Comparison of ENCODE assay signal across 8 mouse cellular contexts in the genomic region with DNA sequence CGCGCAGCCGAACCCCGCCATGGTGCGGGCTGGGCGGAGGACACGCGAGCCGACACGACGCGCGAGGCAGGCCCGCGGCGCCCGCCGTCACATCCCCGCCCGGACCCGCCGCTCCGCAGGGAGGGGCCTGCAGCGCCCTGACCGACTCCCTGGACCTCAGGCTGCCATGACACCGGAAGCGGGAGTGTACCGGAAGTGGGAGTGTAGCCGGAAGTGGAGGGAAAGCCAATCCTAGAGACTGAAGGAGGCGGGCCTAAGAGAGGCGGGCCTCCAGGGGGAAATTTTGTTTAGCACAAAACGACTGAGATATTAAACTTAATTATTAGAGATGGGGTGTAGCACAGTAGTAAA. TPM values are rescaled to one million over a fixed set of nuclear protein-coding genes. Genes with fewer than 3 reads are reported as not detected.
A peak's percentile ranks its signal among the peaks of the same experiment; 100 is the strongest.
DNase-seq lines count a peak whose midpoint lies in the region; ATAC-seq lines count a peak whose summit lies in the region.

No protein-coding gene starts in this region.

- no peaks in the 10 kb centered on the region for H3K4me1 ChIP-seq in forebrain, embryonic 11.5 days (replicated peaks; ENCODE audit: control insufficient read depth, insufficient read depth, low read length)
- H3K4me1 ChIP-seq in heart, embryonic 15.5 days (replicated peaks), result peaks cover 4% of the 10 kb centered on the region; the same call in 1 of the 2 replicates
- H3K4me1 ChIP-seq in liver, embryonic 12.5 days, result 0 out of 2 replicates have a peak, but pooled peaks cover 7% of the 10 kb centered on the region

- peak overlapping the region; percentile 75 for H3K4me2 ChIP-seq in forebrain, embryonic 11.5 days (ENCODE audit: low read depth, low read length, severe bottlenecking)
- peak overlapping the region; percentile 67 for H3K4me2 ChIP-seq in heart, embryonic 15.5 days
- H3K4me2 ChIP-seq in liver, embryonic 12.5 days, result peak overlapping the region; percentile 67

- peak overlapping the region; percentile 75 for H3K4me3 ChIP-seq in forebrain, embryonic 11.5 days (ENCODE audit: low read depth, low read length)
- peak overlapping the region; percentile 75 for H3K4me3 ChIP-seq in heart, embryonic 15.5 days
- peak overlapping the region; percentile 64 for H3K4me3 ChIP-seq in liver, embryonic 12.5 days

- peak; percentile 53 for DNase-seq in c-Kit-positive CD71-positive TER-119-positive erythroid progenitor cells, embryonic 14.5 days (ENCODE audit: low spot score)
- peak; percentile 88 for DNase-seq in forebrain, embryonic 11.5 days (ENCODE audit: low spot score)
- DNase-seq in kidney, postnatal 14 days, result peak; percentile 86
- DNase-seq in naive thymus-derived CD4-positive, alpha-beta T cell, adult 2 months (ENCODE audit: low read depth), result peak; percentile 82
- DNase-seq in splenic B cell, adult 2 months (ENCODE audit: low read depth, low spot score), result peak; percentile 84

- H3K9me3 ChIP-seq in forebrain, embryonic 11.5 days (ENCODE audit: control insufficient read depth, low read length), result no peaks in the 10 kb centered on the region
- no peaks in the 10 kb centered on the region for H3K9me3 ChIP-seq in heart, embryonic 15.5 days (replicated peaks)
- 0 out of 2 replicates have a peak, but pooled peaks cover 4% of the 10 kb centered on the region for H3K9me3 ChIP-seq in liver, embryonic 12.5 days (replicated peaks)

- peak; percentile 99 for ATAC-seq in CD4-positive, CD25-positive, alpha-beta regulatory T cell, adult 4 months
- ATAC-seq in forebrain, embryonic 11.5 days (replicated peaks; ENCODE audit: low FRiP score), result peak; percentile 99
- peak; percentile 93 for ATAC-seq in heart, embryonic 15.5 days (replicated peaks; ENCODE audit: insufficient number of reproducible peaks, insufficient read depth, low FRiP score, low read depth)
- ATAC-seq in liver, embryonic 12.5 days, result peak; percentile 83

- no peaks in the 10 kb centered on the region for H3K36me3 ChIP-seq in forebrain, embryonic 11.5 days (ENCODE audit: control insufficient read depth, insufficient read depth, low read length)
- no peaks in the 10 kb centered on the region for H3K36me3 ChIP-seq in heart, embryonic 15.5 days
- H3K36me3 ChIP-seq in liver, embryonic 12.5 days, result no peaks in the 10 kb centered on the region
- H3K36me3 ChIP-seq in splenic B cell, adult 2 months (ENCODE audit: control insufficient read depth, insufficient read depth, low read length, poor library complexity, severe bottlenecking), result no peaks in the 10 kb centered on the region

- H3K9ac ChIP-seq in forebrain, embryonic 11.5 days (ENCODE audit: low read length), result peak overlapping the region; percentile 80
- peak overlapping the region; percentile 79 for H3K9ac ChIP-seq in heart, embryonic 15.5 days
- peak overlapping the region; percentile 70 for H3K9ac ChIP-seq in liver, embryonic 12.5 days

- H3K27me3 ChIP-seq in forebrain, embryonic 11.5 days (ENCODE audit: control insufficient read depth, insufficient read depth, low read length), result no peaks in the 10 kb centered on the region
- peaks cover 3% of the 10 kb centered on the region; the same call in 1 of the 2 replicates for H3K27me3 ChIP-seq in heart, embryonic 15.5 days
- peaks cover 8% of the 10 kb centered on the region; the same call in 1 of the 2 replicates for H3K27me3 ChIP-seq in liver, embryonic 12.5 days (replicated peaks)
- H3K27me3 ChIP-seq in splenic B cell, adult 2 months (ENCODE audit: control insufficient read depth, insufficient read depth, low read length, poor library complexity, severe bottlenecking), result no peaks in the 10 kb centered on the region

- 4% methylated on average over 32 of the region's 32 CpGs for WGBS in forebrain, embryonic 11.5 days
- 2% methylated on average over 32 of the region's 32 CpGs for WGBS in heart, embryonic 15.5 days
- 21% methylated on average over 31 of the region's 32 CpGs for WGBS in liver, embryonic 12.5 days (ENCODE audit: insufficient replicate concordance)

- no peak overlapping the region for H3K27ac ChIP-seq in forebrain, embryonic 11.5 days (ENCODE audit: low read depth, low read length)
- H3K27ac ChIP-seq in heart, embryonic 15.5 days, result peak overlapping the region; percentile 54; the same call in 1 of the 2 replicates
- no peak overlapping the region for H3K27ac ChIP-seq in liver, embryonic 12.5 days

RNA-seq across cellular contexts. Expression of gene Sh2d1b1, which starts 21.6 kb away (rescaled TPM):
- not detected for polyA plus RNA-seq in CD4-positive, CD25-positive, alpha-beta regulatory T cell, adult 4 months (2017; shearing (Covaris generic))
- not detected in 2 replicates for polyA plus RNA-seq in forebrain, embryonic 11.5 days (2014; fragmentation: Nextera tagmentation; extraction: Ambion mirVana)
- 0.19 and 0.24 TPM in 2 replicates for polyA plus RNA-seq in heart, embryonic 15.5 days (2015; fragmentation: Nextera tagmentation; extraction: Ambion mirVana)
- polyA plus RNA-seq in liver, embryonic 12.5 days (2016; fragmentation: Nextera tagmentation; extraction: Ambion mirVana), result 0.13 and 0.17 TPM in 2 replicates

RNA-seq across cellular contexts. Expression of gene Sh2d1b2, which starts 23.0 kb away (rescaled TPM):
- not detected for polyA plus RNA-seq in CD4-positive, CD25-positive, alpha-beta regulatory T cell, adult 4 months (2017; shearing (Covaris generic))
- polyA plus RNA-seq in forebrain, embryonic 11.5 days (2014; fragmentation: Nextera tagmentation; extraction: Ambion mirVana), result 0.07 TPM in 1 of 2 replicates, not detected in the other
- not detected in 2 replicates for polyA plus RNA-seq in heart, embryonic 15.5 days (2015; fragmentation: Nextera tagmentation; extraction: Ambion mirVana)
- not detected in 2 replicates for polyA plus RNA-seq in liver, embryonic 12.5 days (2016; fragmentation: Nextera tagmentation; extraction: Ambion mirVana)

RNA-seq across cellular contexts. Expression of gene Uhmk1, which starts 40.3 kb away (rescaled TPM):
- polyA plus RNA-seq in CD4-positive, CD25-positive, alpha-beta regulatory T cell, adult 4 months (2017; shearing (Covaris generic)), result 10 to 100 TPM in 1 of 2 experiments, 1 to 10 TPM in 1; 10.0 to 12.1 TPM
- polyA plus RNA-seq in forebrain, embryonic 11.5 days (2014; fragmentation: Nextera tagmentation; extraction: Ambion mirVana), result 16.7 TPM in 2 replicates
- 4.6 and 6.1 TPM in 2 replicates for polyA plus RNA-seq in heart, embryonic 15.5 days (2015; fragmentation: Nextera tagmentation; extraction: Ambion mirVana)
- polyA plus RNA-seq in liver, embryonic 12.5 days (2016; fragmentation: Nextera tagmentation; extraction: Ambion mirVana), result 12.1 and 13.5 TPM in 2 replicates

RNA-seq across cellular contexts. Expression of gene Gm7694, which starts 50.6 kb away (rescaled TPM):
- polyA plus RNA-seq in CD4-positive, CD25-positive, alpha-beta regulatory T cell, adult 4 months (2017; shearing (Covaris generic)), result not detected
- 4.5 and 6.6 TPM in 2 replicates for polyA plus RNA-seq in forebrain, embryonic 11.5 days (2014; fragmentation: Nextera tagmentation; extraction: Ambion mirVana)
- 4.0 and 5.1 TPM in 2 replicates for polyA plus RNA-seq in heart, embryonic 15.5 days (2015; fragmentation: Nextera tagmentation; extraction: Ambion mirVana)
- polyA plus RNA-seq in liver, embryonic 12.5 days (2016; fragmentation: Nextera tagmentation; extraction: Ambion mirVana), result 1.9 and 2.3 TPM in 2 replicates

RNA-seq across cellular contexts. Expression of gene Spata46, which starts 53.1 kb away (rescaled TPM):
- not detected for polyA plus RNA-seq in CD4-positive, CD25-positive, alpha-beta regulatory T cell, adult 4 months (2017; shearing (Covaris generic))
- 1.6 and 3.2 TPM in 2 replicates for polyA plus RNA-seq in forebrain, embryonic 11.5 days (2014; fragmentation: Nextera tagmentation; extraction: Ambion mirVana)
- 1.6 and 1.7 TPM in 2 replicates for polyA plus RNA-seq in heart, embryonic 15.5 days (2015; fragmentation: Nextera tagmentation; extraction: Ambion mirVana)
- 0.38 and 0.47 TPM in 2 replicates for polyA plus RNA-seq in liver, embryonic 12.5 days (2016; fragmentation: Nextera tagmentation; extraction: Ambion mirVana)
